Mouse (Mus musculus) heart, adult 2 months (tissue): ENCODE data around the gene Gckr.

ENCODE experiments used
- CTCF ChIP-seq: fragments of 200-600 bp; IDR thresholded peaks from 2 replicates; pipeline ENCODE4 v1.8.1; 2022; ENCODE audit warnings: antibody characterized with exemption, mild to moderate bottlenecking, moderate library complexity
- EP300 ChIP-seq: fragments of 200-500 bp; IDR thresholded peaks from 2 replicates; pipeline ENCODE4 v1.6.1; 2011; ENCODE audit warnings: low read depth, low read length, control low read depth; ENCODE audit not compliant: insufficient read depth
- POLR2A ChIP-seq: fragments of 200-500 bp; IDR thresholded peaks from 2 replicates; pipeline ENCODE4 v1.6.1; 2011; ENCODE audit warnings: mild to moderate bottlenecking, low read depth, low read length, control low read depth; ENCODE audit not compliant: insufficient read depth

GRCm38 (mm10) chr5:31322776-31323175, 25.5 kb downstream of the Gckr start:
- TF ChIP-seq CTCF (no peak), POLR2A (no peak), EP300 (no peak)
